24 mouse cellular contexts compared by ENCODE assay signal in genomic region chr12:39309905-39310304, GRCm38 (mm10).
DNase-seq lines count a peak whose midpoint lies in the region; ATAC-seq and TF ChIP-seq lines count a peak whose summit lies in the region.
"Had no signal": no experiment of that assay in that cellular context is flagged by ENCODE, and none has a peak within 500 bp of the region (broad histone marks: within the 10 kb centered on the region; RNA-seq: fewer than 3 reads in every experiment).

No protein-coding gene starts in this region.

- H3K27me3 ChIP-seq in forebrain, embryonic 13.5 days: no peaks in the 10 kb centered on the region
- 0 out of 2 replicates have a peak, but pooled peaks cover 3% of the 10 kb centered on the region for H3K27me3 ChIP-seq in forebrain, embryonic 12.5 days
- H3K27me3 ChIP-seq in midbrain, postnatal 0 days (ENCODE audit: insufficient read depth, low read length): no peaks in the 10 kb centered on the region
- H3K27me3 ChIP-seq in midbrain, embryonic 10.5 days (ENCODE audit: low read depth, poor library complexity, severe bottlenecking): no peaks in the 10 kb centered on the region
- no peaks in the 10 kb centered on the region for H3K27me3 ChIP-seq in forebrain, postnatal 0 days (ENCODE audit: insufficient read depth, low read length)
- H3K27me3 ChIP-seq: embryonic facial prominence, embryonic 13.5 days; heart, embryonic 12.5 days; heart, embryonic 15.5 days had no signal

- ATAC-seq in forebrain, embryonic 13.5 days: peak; percentile 55; the same call in 1 of the 2 replicates
- no peak for ATAC-seq in forebrain, embryonic 12.5 days (ENCODE audit: low FRiP score)
- ATAC-seq in midbrain, postnatal 0 days (ENCODE audit: low FRiP score): no peak
- peak; percentile 47 for ATAC-seq in forebrain, postnatal 0 days
- ATAC-seq: CD4-positive, CD25-positive, alpha-beta regulatory T cell, adult 4 months; intestine, postnatal 0 days had no signal

- no peak for TF ChIP-seq CTCF in midbrain, postnatal 0 days (IDR thresholded peaks at IDR 0.05)
- TF ChIP-seq CTCF in forebrain, postnatal 0 days (IDR thresholded peaks at IDR 0.05; ENCODE audit: low read depth): no peak

- H3K4me3 ChIP-seq in forebrain, embryonic 13.5 days: no peak overlapping the region
- H3K4me3 ChIP-seq in forebrain, embryonic 12.5 days (replicated peaks): no peak overlapping the region
- H3K4me3 ChIP-seq in midbrain, postnatal 0 days (ENCODE audit: low read depth, low read length): no peak overlapping the region
- no peak overlapping the region for H3K4me3 ChIP-seq in midbrain, embryonic 10.5 days
- no peak overlapping the region for H3K4me3 ChIP-seq in forebrain, postnatal 0 days (ENCODE audit: low read depth, low read length)
- H3K4me3 ChIP-seq: embryonic facial prominence, embryonic 13.5 days; heart, embryonic 12.5 days; heart, embryonic 15.5 days; hindbrain, embryonic 10.5 days had no signal

- H3K9me3 ChIP-seq in forebrain, embryonic 13.5 days (replicated peaks): no peaks in the 10 kb centered on the region
- H3K9me3 ChIP-seq in forebrain, embryonic 12.5 days: no peaks in the 10 kb centered on the region
- H3K9me3 ChIP-seq in midbrain, postnatal 0 days (ENCODE audit: low read length): no peaks in the 10 kb centered on the region
- H3K9me3 ChIP-seq in midbrain, embryonic 10.5 days (replicated peaks): no peaks in the 10 kb centered on the region
- H3K9me3 ChIP-seq in forebrain, postnatal 0 days (ENCODE audit: low read length): no peaks in the 10 kb centered on the region
- H3K9me3 ChIP-seq: embryonic facial prominence, embryonic 13.5 days; heart, embryonic 12.5 days; heart, embryonic 15.5 days; hindbrain, embryonic 10.5 days had no signal

- peak; percentile 87 for DNase-seq in heart, adult 11 months
- DNase-seq in heart, adult 8-10 months (ENCODE audit: low spot score): no peak
- DNase-seq in midbrain, postnatal 0 days (ENCODE audit: low spot score): peak; percentile 13
- no peak for DNase-seq in midbrain, embryonic 10.5 days (ENCODE audit: low spot score)
- DNase-seq in forebrain, postnatal 0 days: peak; percentile 32
- DNase-seq in layer of hippocampus, adult 8-10 months (ENCODE audit: low spot score in 2 of 2): no peak
- DNase-seq: adrenal gland, adult 2 months; adrenal gland, postnatal 14 days; cerebellum, adult 11-12 months; cerebellum, adult 8-10 months; cerebellum, postnatal 25 days; gastrocnemius, postnatal 36 days; heart, postnatal 10 days; heart, postnatal 36 days; kidney, adult 2 months had no signal

- H3K36me3 ChIP-seq in forebrain, embryonic 13.5 days (ENCODE audit: poor library complexity, severe bottlenecking): no peaks in the 10 kb centered on the region
- H3K36me3 ChIP-seq in forebrain, embryonic 12.5 days (replicated peaks): no peaks in the 10 kb centered on the region
- no peaks in the 10 kb centered on the region for H3K36me3 ChIP-seq in midbrain, postnatal 0 days (ENCODE audit: insufficient read depth, low read length)
- H3K36me3 ChIP-seq in midbrain, embryonic 10.5 days: no peaks in the 10 kb centered on the region
- H3K36me3 ChIP-seq in forebrain, postnatal 0 days (ENCODE audit: insufficient read depth): no peaks in the 10 kb centered on the region
- H3K36me3 ChIP-seq: embryonic facial prominence, embryonic 13.5 days; heart, embryonic 12.5 days; heart, embryonic 15.5 days; hindbrain, embryonic 10.5 days had no signal

- no peaks in the 10 kb centered on the region for H3K4me1 ChIP-seq in forebrain, embryonic 13.5 days
- no peaks in the 10 kb centered on the region for H3K4me1 ChIP-seq in forebrain, embryonic 12.5 days
- no peaks in the 10 kb centered on the region for H3K4me1 ChIP-seq in midbrain, postnatal 0 days (ENCODE audit: insufficient read depth, low read length)
- H3K4me1 ChIP-seq in midbrain, embryonic 10.5 days: no peaks in the 10 kb centered on the region
- no peaks in the 10 kb centered on the region for H3K4me1 ChIP-seq in forebrain, postnatal 0 days (ENCODE audit: insufficient read depth)
- H3K4me1 ChIP-seq: embryonic facial prominence, embryonic 13.5 days; heart, embryonic 12.5 days; heart, embryonic 15.5 days; hindbrain, embryonic 10.5 days had no signal

- no peak overlapping the region for H3K27ac ChIP-seq in forebrain, embryonic 13.5 days
- H3K27ac ChIP-seq in forebrain, embryonic 12.5 days: no peak overlapping the region
- no peak overlapping the region for H3K27ac ChIP-seq in midbrain, postnatal 0 days (ENCODE audit: low read depth, low read length)
- no peak overlapping the region for H3K27ac ChIP-seq in midbrain, embryonic 10.5 days (replicated peaks)
- no peak overlapping the region for H3K27ac ChIP-seq in forebrain, postnatal 0 days (ENCODE audit: low read depth, low read length)
- H3K27ac ChIP-seq: embryonic facial prominence, embryonic 13.5 days; heart, embryonic 15.5 days; hindbrain, embryonic 10.5 days; hindbrain, embryonic 14.5 days had no signal

- H3K4me2 ChIP-seq in forebrain, embryonic 13.5 days: no peak overlapping the region
- no peak overlapping the region for H3K4me2 ChIP-seq in forebrain, embryonic 12.5 days
- H3K4me2 ChIP-seq in midbrain, postnatal 0 days (ENCODE audit: low read depth, low read length, poor library complexity, severe bottlenecking): no peak overlapping the region
- no peak overlapping the region for H3K4me2 ChIP-seq in forebrain, postnatal 0 days (ENCODE audit: low read depth)
- H3K4me2 ChIP-seq: embryonic facial prominence, embryonic 13.5 days; heart, embryonic 12.5 days; heart, embryonic 15.5 days; hindbrain, embryonic 14.5 days had no signal

- WGBS in forebrain, embryonic 13.5 days: 62% methylated on average over 3 of the region's 3 CpGs
- WGBS in forebrain, embryonic 12.5 days: 65% methylated on average over 3 of the region's 3 CpGs
- WGBS in midbrain, postnatal 0 days: 63% methylated on average over 3 of the region's 3 CpGs
- WGBS in midbrain, embryonic 10.5 days: 88% methylated on average over 3 of the region's 3 CpGs
- WGBS in forebrain, postnatal 0 days: 45% methylated on average over 3 of the region's 3 CpGs

- H3K9ac ChIP-seq in forebrain, embryonic 13.5 days: no peak overlapping the region
- H3K9ac ChIP-seq in forebrain, embryonic 12.5 days: no peak overlapping the region
- H3K9ac ChIP-seq in midbrain, postnatal 0 days (replicated peaks; ENCODE audit: low read length, poor library complexity, severe bottlenecking): no peak overlapping the region
- H3K9ac ChIP-seq in forebrain, postnatal 0 days: no peak overlapping the region
- H3K9ac ChIP-seq: embryonic facial prominence, embryonic 13.5 days; heart, embryonic 12.5 days; heart, embryonic 15.5 days; hindbrain, embryonic 14.5 days had no signal

Comparison
In these comparisons a context has a peak if more than half of its experiments do, and no peak if none do; other contexts are left out.
1. ATAC-seq: peak in forebrain, embryonic 13.5 days (single experiment) and forebrain, postnatal 0 days (single experiment); none in forebrain, embryonic 12.5 days (single experiment) and midbrain, postnatal 0 days (single experiment).
2. DNase-seq: peak in heart, adult 11 months (single experiment), midbrain, postnatal 0 days (single experiment) and forebrain, postnatal 0 days (single experiment); none in heart, adult 8-10 months (single experiment), midbrain, embryonic 10.5 days (single experiment) and layer of hippocampus, adult 8-10 months (0 of 2).